Mouse (Mus musculus): ENCODE data around the gene Atp8a2.
"Not testable (repeated sequence)": the region's sequence is repeated elsewhere in the genome, so short reads cannot be mapped to it uniquely, and the experiment has no call there.

Gene Atp8a2

DNA sequence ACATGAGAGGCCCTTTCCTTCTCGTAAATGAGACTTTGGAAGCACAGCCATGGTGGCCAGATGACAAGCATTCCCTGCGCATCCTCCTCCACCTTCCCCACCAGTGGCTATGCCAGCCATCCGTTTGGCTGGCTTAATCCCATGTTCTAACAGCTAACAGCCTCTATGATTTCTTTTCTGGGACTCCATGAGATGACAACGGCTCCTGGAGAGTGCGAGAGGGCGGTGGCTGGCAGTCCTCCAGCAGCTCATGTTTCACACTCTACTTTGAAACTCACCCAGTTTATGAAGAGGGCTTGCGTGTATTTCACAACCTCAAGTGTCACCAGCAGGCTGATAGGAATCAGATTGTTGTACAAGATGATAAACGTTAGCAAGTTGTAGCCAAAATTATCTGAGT lies 170.3 kb downstream of the Atp8a2 start:
- peak; percentile 52 for DNase-seq (ENCODE audit: low spot score)

GRCm38 (mm10) chr14:60015891-60016290 lies 181.1 kb downstream of the Atp8a2 start:
- peak; percentile 71 for DNase-seq (ENCODE audit: low spot score)

DNA sequence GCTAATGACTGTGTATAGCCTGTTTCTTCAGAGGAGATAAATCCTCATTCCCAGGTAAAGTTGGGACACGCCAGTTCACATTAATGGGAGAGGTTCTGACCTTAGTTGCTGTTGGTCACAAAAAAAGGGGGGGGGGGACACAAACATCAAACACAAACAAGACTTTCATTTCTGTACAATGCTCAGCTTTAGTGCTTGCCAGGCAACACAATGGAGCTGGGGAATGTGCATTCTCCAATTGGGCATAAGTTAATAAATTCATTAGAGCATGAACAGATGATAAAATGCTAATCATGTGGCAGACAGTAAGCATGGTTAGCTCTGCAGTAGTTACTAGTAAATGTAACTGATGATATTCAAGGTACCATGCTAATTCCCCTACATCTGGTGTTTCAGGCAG lies 195.2 kb downstream of the Atp8a2 start:
- DNase-seq (ENCODE audit: low spot score) = no peak

- no peak for DNase-seq (ENCODE audit: low spot score)
These were observed 208.1 kb downstream of the Atp8a2 start for GRCm38 (mm10) chr14:59988860-59989259.

GRCm38 (mm10) chr14:59987975-59988374 lies 209.0 kb downstream of the Atp8a2 start:
- no peak for DNase-seq (ENCODE audit: low spot score)

GRCm38 (mm10) chr14:59978007-59978406 lies 219.0 kb downstream of the Atp8a2 start:
- DNase-seq (ENCODE audit: low spot score) = no peak

DNA sequence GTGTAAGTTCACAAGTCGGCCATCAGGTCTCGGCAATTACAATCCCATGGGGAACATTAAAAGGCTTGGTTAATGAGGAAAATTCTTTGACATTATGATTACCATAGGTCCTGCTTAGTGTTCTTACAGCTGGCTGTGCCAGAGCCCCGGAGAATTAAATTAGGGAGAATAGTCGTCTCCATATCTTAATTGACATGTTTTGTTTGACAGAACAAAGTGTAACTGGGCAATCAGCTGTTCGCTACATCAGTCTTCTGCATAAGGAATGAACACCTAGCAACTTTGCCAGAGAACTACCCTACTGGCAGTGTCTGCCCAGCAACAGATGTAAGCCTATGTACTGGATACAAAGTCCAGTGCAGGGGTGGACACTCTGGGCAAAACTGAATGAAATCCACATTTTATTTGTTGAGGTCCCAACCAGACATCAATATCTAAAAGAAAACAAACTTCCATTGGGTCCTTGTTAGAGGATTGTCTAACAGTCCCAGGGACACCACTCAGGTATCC lies 225.7 kb downstream of the Atp8a2 start:
- DNase-seq (ENCODE audit: low spot score) = no peak

DNA sequence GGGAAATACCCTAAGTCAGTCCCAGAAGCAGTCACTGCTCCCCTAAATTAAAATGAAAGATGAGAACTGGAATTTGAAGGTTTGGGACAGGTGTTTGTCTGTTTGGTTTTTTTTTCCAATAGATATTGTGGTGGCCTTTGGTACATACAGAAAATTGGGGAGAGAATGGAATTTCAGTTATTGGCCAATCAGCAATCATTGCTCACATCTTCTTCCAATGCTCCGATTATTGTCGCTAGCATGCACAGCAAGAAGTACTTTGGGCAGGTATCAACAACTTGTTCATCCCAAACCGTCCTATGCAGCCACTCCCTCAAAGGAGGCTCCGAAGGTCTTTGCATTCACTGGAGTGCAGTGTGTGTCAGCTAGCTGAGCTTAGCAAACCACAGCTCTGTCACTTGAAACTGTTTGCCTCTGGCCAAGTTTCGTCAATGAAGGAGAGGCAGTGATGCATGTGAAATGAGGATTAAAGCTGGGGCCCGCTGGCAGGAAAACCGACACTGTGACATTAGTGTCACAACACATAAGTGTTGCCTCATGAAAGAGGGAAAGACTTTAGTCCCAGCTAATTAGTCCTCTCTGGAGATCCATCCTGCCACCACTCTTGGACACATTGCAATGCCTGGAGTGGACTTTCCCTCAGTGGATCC lies 227.4 kb downstream of the Atp8a2 start:
- DNase-seq (ENCODE audit: low spot score) = no peak

DNA sequence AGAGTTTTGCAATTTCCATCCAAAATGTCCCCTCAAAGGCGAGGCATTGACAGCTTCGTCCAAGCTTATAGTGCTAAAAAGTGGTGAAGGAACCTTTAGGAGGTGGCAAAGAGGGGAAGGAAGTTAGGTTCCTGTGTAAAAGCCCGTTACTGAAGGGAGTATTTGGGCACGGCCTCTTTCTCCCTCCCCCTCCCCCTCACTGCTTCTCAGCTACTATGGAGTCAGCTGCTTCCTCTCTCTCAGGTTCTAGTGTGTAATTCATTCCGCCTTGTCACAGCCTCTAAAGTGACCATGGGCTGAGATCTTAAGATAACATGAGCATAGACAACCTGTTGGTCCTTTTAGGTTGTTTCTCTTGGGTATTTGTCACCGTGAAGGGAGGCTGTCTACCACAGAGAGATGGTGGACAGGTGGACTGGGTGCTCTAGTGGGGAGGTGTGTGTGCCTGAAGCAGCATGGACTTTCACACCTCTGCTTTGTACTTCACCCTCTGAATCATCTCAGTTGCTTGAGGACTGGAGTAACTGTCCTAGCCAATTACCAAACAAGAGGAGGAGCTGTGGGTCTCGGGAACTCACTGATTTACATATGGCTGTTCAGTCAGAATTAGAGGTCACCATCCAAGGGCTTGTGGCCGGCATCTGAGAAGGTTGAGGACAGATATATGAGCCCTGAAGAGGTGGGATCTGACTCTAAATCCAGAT lies 229.0 kb downstream of the Atp8a2 start:
- no peak for DNase-seq (ENCODE audit: low spot score)

GRCm38 (mm10) chr14:59966981-59967380 lies 230.0 kb downstream of the Atp8a2 start:
- no peak for DNase-seq (ENCODE audit: low spot score)

DNA sequence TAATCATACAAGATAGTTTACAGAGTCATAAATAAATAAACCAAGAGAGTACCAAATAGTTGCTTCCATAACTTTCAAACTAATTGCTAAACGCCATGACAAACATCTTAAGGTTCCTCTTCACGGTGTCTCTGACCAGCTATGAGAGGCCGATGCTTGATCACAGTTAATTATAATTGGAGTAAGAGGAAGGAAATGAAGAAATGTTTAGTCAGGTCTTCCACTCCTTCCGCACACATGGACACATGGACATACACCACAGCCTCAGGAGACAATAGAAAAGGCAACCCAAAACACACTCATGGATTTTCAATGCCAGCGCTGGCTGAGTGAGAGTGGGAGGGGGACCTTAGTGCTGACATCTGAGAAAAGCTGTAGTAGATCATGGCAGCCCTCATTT lies 232.4 kb downstream of the Atp8a2 start:
- DNase-seq (ENCODE audit: low spot score) = no peak

DNA sequence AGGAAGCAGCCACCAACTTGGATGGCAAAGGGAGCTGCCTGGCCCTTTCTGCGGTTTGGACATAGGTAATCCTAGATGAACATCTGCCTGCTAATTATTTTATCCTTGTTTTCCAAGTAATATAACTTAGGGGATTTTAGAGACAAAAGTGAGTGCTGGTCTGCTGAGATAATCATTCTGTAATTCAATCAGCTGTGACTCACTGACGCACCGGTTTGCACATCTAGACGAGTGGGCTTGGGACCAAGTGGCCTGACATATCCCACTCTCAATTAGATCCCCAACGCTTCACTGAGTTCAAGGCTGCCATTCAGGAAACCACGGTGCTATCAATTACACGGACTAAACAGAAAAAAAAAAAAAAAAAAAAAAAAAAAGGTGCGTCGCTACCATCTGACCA lies 236.0 kb downstream of the Atp8a2 start:
- no peak for DNase-seq (ENCODE audit: low spot score)

DNA sequence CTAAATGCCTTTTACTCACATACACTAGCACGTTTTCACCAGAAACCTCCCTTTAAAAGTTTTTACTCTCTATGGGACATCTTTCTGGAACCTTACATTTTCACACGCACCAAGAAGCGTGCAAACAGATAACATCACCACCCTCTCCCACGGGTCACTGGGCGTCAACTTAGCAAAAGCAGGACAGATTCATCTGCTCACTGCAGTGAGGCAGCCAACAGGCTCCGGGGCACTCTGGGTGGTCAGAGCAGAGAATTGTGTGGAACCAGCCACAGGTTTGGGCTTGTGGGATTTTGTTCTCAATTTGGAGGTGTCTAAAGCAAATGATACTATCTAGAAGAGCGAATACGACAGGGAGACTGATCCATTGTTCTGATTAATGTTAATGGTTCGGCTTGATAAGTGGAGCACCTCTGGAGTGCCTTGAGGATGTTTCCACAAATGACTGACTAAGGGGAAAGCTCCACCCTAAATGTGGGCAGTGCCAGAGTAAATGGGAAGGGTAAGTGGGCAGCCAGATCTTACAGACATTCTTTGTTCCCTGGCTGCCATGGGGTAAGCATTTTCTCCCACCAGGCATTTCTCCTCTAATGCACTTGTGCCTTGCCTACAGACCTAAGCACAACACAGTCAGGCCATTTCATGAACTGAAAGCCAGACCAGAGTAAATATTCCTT lies 236.6 kb downstream of the Atp8a2 start:
- DNase-seq (ENCODE audit: low spot score) = no peak

DNA sequence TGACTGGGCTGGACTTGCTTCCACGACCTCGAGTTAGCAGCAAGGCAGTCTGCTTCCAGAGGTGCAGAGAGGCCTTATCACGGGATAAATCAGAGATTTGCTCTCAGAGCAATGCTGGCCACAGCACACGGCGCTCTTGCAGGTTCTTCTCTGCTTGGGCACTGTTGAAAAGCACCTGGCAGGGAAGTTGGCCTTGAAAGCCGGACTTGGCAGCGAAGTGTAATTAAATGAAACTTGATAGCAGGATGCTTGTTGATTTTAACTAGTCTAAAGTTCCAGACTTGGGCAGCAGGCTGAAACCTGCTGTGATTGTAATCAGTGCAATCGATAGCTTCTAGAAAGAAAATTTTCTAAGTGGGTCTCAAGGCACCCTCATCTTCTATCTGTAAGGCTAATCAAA lies 237.3 kb downstream of the Atp8a2 start:
- DNase-seq (ENCODE audit: low spot score) = no peak

GRCm38 (mm10) chr14:59949983-59950382 lies 247.0 kb downstream of the Atp8a2 start:
- DNase-seq (ENCODE audit: low spot score) = no peak

DNA sequence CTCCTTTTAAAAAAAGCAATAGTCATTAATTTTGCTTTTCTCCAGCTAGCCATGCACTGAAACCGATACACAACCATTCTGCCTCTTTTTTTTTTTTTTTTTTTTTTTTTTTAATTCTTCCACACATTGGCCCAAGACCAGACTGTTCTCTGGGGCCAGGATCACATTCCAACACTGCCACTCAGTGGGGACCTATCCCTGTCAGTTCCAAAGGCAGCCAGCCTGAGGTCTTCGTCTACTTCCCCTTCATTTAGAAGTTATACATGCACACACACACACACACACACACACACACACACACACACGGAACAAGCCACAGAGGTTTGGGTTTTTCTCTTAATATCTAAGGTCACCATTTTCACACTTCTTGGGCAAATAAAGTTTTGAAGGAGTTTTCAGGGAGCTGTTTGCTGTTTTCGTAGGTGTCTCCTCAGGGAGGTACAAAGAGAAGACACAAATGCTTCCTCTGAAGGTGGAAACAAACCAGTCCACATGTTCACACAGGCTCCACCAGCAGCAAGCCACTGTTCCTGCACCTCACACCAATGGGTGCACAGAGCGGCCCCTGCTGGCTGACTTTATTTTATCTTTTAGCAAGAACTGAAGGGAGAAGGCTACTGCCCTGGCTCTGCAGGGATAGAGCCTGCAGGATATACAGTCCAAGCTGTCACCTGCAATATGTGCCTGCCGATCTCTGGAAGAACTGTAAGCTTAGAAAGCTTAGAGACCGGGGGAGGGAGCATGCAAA lies 253.9 kb downstream of the Atp8a2 start:
- peak; percentile 80 for DNase-seq (ENCODE audit: low spot score)

DNA sequence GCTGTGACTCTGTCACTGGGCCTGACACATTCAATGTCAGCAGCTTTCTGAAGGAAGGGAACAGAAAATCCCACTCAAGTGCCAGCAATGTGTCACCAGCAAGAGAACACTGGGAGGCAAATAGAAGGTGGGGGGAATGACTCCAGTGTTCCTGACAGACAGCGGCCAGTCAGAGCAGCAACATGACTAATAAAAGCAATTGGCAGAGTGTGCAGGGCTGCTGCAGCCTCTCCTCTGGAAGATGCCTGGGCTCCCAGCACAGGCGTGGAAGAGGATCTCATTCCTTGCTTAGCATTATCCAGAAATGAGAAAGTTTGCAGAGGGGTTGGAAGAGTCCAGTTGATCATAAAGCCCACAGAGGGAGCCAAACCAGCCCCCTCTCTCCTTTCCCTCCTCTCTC lies 254.8 kb downstream of the Atp8a2 start:
- no peak for DNase-seq (ENCODE audit: low spot score)

DNA sequence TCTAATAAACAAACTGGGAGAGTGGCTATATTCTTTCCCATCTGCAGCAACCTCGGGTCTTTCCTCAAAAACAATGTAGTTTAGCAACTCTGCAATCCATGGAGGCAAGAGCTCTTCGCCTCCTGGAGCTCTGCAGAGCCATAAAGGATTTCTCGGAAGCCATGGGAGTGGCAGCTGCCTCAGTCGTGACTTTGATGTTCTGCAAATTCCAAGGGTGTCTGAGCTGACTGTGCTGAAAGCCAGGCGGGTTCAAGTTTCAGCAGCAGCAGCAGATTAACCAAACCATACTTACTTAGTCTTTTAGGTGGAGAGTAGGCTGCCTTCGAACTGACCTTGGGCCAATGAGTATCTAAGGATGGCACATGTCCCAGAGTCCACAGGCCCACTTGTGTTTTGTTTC lies 264.6 kb downstream of the Atp8a2 start:
- no peak for DNase-seq (ENCODE audit: low spot score)

DNA sequence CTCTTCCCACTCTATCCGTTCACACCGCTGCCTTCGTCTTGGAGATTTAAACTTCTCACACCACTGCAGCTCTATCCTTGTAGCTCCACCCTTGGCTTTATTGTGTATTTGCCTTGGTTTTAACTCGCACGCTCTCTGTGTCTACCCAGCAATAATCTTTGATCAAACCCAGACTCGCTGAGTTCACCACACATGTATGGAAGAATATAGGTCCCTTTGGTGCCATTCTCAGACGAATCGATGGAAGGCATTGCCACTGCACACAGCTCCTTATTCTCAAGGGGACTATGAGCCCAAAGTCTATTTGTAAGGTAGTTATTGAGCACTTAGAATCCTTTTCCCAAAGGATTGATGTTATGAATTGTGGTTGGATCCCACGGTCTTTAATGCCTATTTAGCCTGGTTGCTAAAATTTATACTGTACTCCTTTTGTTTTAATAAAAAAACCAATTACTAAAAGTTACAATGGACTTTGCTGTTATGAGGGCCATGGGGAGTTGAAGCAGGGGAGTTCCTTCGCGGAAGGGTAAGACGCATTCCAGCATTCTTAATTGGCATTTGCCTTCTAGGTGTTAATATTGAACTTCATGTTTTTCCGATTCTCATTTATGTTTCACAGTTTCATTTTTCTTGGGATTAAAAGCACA lies 265.4 kb downstream of the Atp8a2 start:
- DNase-seq (ENCODE audit: low spot score) = no peak

DNA sequence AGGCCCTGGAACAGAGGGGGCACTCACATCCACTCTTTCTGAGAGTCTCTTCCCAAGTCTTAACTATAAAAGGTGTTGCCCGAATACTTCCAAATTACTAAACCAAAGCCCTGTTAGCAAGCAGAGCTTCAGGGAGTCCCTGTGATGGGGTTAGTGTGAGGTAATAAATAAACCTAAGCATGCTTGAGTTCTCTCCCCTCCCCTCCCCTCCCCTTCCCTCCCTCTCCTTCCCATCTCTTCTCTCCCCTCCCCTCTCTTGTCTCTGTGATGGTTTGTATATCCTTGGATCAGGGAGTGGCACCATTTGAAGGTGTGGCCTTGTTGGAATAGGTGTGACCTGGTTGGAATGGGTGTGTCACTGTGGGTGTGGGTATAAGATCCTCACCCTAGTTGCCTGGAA lies 267.8 kb downstream of the Atp8a2 start:
- not testable (repeated sequence) for DNase-seq (ENCODE audit: low spot score)

GRCm38 (mm10) chr14:59928781-59929180 lies 268.2 kb downstream of the Atp8a2 start:
- DNase-seq (ENCODE audit: low spot score) = no peak

DNA sequence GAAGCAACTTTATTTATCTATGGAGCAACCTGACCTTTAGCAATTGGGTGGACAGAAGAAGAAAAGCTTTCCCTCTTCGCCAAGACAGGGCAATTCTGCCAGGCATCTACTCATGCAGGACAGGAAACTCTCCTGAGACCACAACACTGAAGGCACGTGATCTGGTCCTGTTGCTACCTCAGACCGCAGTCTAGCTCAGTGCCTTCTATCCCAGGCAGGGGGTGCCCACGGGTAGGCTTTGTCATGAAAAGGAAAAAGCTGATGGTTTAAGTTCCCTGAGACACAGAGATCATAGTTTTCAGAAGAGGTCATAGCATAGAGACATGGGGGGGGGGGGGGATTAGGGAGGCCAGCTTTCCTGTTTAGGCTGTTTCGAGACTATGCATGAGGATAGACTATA lies 269.2 kb downstream of the Atp8a2 start:
- DNase-seq (ENCODE audit: low spot score) = no peak
